Mouse (Mus musculus): ENCODE data around the gene Cbx7.

The Cbx7 gene

GRCm38 (mm10) chr15:79970940-79971339 lies at the start of gene Cbx7:
Gene Cbx7, minus strand, starts transcription at chr15:79971119.
- no peak for DNase-seq

GRCm38 (mm10) chr15:80020516-80020915 lies 49.6 kb upstream of the Cbx7 start:
- no peak for DNase-seq

GRCm38 (mm10) chr15:80019625-80020024 lies 48.7 kb upstream of the Cbx7 start:
- no peak for DNase-seq

GRCm38 (mm10) chr15:80019220-80019619 lies 48.3 kb upstream of the Cbx7 start:
- DNase-seq, result no peak

GRCm38 (mm10) chr15:80016563-80017301 lies 45.8 kb upstream of the Cbx7 start:
- DNase-seq, result no peak

GRCm38 (mm10) chr15:80015211-80015952 lies 44.5 kb upstream of the Cbx7 start:
- peak in 1 of 2 experiments; percentile 33 for DNase-seq

GRCm38 (mm10) chr15:80014321-80015210 lies 43.6 kb upstream of the Cbx7 start, which contains the start of gene Pdgfb:
Gene Pdgfb, minus strand, starts transcription at chr15:80014977.
- DNase-seq, result peak; percentile 64

GRCm38 (mm10) chr15:80014031-80014320 lies 43.1 kb upstream of the Cbx7 start:
- no peak for DNase-seq

- no peak for DNase-seq
Measured at GRCm38 (mm10) chr15:80013256-80014030, 42.5 kb upstream of the Cbx7 start.

- peak; percentile 88 for DNase-seq
Measured at GRCm38 (mm10) chr15:80012527-80013201, 41.7 kb upstream of the Cbx7 start.

- peak; percentile 86 to 87 for DNase-seq
Measured at GRCm38 (mm10) chr15:80011778-80012526, 41.0 kb upstream of the Cbx7 start.

GRCm38 (mm10) chr15:80011194-80011593 lies 40.3 kb upstream of the Cbx7 start:
- DNase-seq, result no peak

- peak; percentile 66 to 76 for DNase-seq
Measured at GRCm38 (mm10) chr15:80010182-80010558, 39.3 kb upstream of the Cbx7 start.

GRCm38 (mm10) chr15:80009421-80010181 lies 38.7 kb upstream of the Cbx7 start:
- no peak for DNase-seq

- no peak for DNase-seq
Measured at GRCm38 (mm10) chr15:80008461-80008860, 37.5 kb upstream of the Cbx7 start.

GRCm38 (mm10) chr15:80006156-80006555 lies 35.2 kb upstream of the Cbx7 start:
- DNase-seq, result no peak

GRCm38 (mm10) chr15:80005436-80005835 lies 34.5 kb upstream of the Cbx7 start:
- no peak for DNase-seq

- no peak for DNase-seq
Measured at GRCm38 (mm10) chr15:80004644-80005340, 33.9 kb upstream of the Cbx7 start.

- DNase-seq, result no peak
Measured at GRCm38 (mm10) chr15:80003581-80003980, 32.7 kb upstream of the Cbx7 start.

GRCm38 (mm10) chr15:80001601-80002000 lies 30.7 kb upstream of the Cbx7 start:
- DNase-seq, result no peak

All from cerebellum, postnatal 10 days (tissue).